Mouse (Mus musculus): Measurements from ENCODE around the gene Med19.

GRCm38 (mm10) chr2:84634006-84634405, 44.2 kb upstream of the Med19 start:
- TF ChIP-seq CTCF (IDR thresholded peaks at IDR 0.05; ENCODE audit: control insufficient read depth, insufficient read depth, insufficient read length) = no peak
- TF ChIP-seq CEBPB (IDR thresholded peaks at IDR 0.05; ENCODE audit: low read depth) = no peak
- TF ChIP-seq USF1 (IDR thresholded peaks at IDR 0.05; ENCODE audit: low read depth) = no peak
- TF ChIP-seq MAX (IDR thresholded peaks at IDR 0.05) = no peak
